Mouse (Mus musculus) forebrain, embryonic 16.5 days (tissue): ENCODE measurements at regions not wholly inside any gene's neighbourhood (a gene's known extent, or its start where the extent isn't known, plus 50 kb on each side); places are given as distances from the start of the nearest gene placed in this dataset.

Experiments
- ATAC-seq: fragments of 200-750 bp; cut with Nextera tagmentation; 2 replicates; pipeline ENCODE4 v1.8.0; 2017; ENCODE audit warnings: mild to moderate bottlenecking, moderate library complexity
- H3K27ac ChIP-seq: fragments of 300-500 bp; sonication (generic); 2 replicates; pipeline ENCODE4 v1.5.1; 2014; ENCODE audit warnings: low read length, control low read depth
- H3K27me3 ChIP-seq: fragments of 300-500 bp; sonication (generic); replicated peaks from 2 replicates; pipeline ENCODE4 v1.6.1; 2014; ENCODE audit warnings: low read length; ENCODE audit not compliant: control insufficient read depth, insufficient read depth
- H3K36me3 ChIP-seq: fragments of 300-500 bp; sonication (generic); 2 replicates; pipeline ENCODE4 v1.6.1; 2014; ENCODE audit not compliant: control insufficient read depth, insufficient read depth
- H3K4me1 ChIP-seq: fragments of 300-500 bp; sonication (generic); replicated peaks from 2 replicates; pipeline ENCODE4 v1.6.1; 2014; ENCODE audit warnings: low read length; ENCODE audit not compliant: control insufficient read depth, insufficient read depth
- H3K4me2 ChIP-seq: fragments of 300-500 bp; sonication (generic); 2 replicates; pipeline ENCODE4 v1.6.1; 2014; ENCODE audit warnings: mild to moderate bottlenecking, low read length, control low read depth
- H3K4me3 ChIP-seq: fragments of 300-500 bp; sonication (generic); replicated peaks from 2 replicates; pipeline ENCODE4 v1.5.1; 2014; ENCODE audit warnings: mild to moderate bottlenecking, low read length, control low read depth
- H3K9ac ChIP-seq: fragments of 300-500 bp; sonication (generic); replicated peaks from 2 replicates; pipeline ENCODE4 v1.6.1; 2014; ENCODE audit warnings: low read depth, low read length, control low read depth
- H3K9me3 ChIP-seq: fragments of 300-500 bp; sonication (generic); 2 replicates; pipeline ENCODE4 v1.6.1; 2016; ENCODE audit warnings: low read length; ENCODE audit not compliant: control insufficient read depth
- WGBS: fragments of 180-500 bp; shearing (Covaris S2); extraction: QIAGEN DNeasy Blood & Tissue Kit; methylation state at CpG from one replicate; pipeline ENCODE4 v1.1.7; 2014; 5-methylcytosine and 5-hydroxymethylcytosine counted together

DNA sequence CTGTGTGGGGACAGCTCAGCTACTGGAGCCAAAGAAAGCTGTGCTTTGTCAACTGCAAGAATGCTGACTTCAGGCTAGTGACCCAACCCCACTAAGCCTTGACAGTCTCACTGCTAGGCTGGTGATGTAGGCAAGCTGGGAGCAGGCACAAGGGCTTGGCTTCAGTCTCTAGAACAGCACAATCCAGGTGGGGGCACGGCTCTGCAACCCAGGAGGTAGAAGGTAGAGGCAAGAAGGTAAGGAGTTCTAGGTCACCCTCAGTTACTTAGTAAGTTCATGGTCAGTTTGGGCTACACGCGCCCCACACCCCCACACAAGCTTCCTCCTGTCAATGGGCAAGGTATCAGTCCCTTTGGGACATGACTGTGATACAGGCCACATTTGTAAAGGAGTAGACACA is 54.2 kb upstream of the 1700021F07Rik start:
- Histone ChIP-seq H3K4me2 (no peak overlapping the region), H3K27ac (no peak overlapping the region), H3K9me3 (no peaks in the 10 kb centered on the region), H3K27me3 (no peaks in the 10 kb centered on the region), H3K9ac (no peak overlapping the region), H3K4me3 (no peak overlapping the region), H3K36me3 (no peaks in the 10 kb centered on the region), H3K4me1 (no peaks in the 10 kb centered on the region)
- no peak for ATAC-seq
- WGBS = 79% methylated on average over 3 of the region's 3 CpGs

DNA sequence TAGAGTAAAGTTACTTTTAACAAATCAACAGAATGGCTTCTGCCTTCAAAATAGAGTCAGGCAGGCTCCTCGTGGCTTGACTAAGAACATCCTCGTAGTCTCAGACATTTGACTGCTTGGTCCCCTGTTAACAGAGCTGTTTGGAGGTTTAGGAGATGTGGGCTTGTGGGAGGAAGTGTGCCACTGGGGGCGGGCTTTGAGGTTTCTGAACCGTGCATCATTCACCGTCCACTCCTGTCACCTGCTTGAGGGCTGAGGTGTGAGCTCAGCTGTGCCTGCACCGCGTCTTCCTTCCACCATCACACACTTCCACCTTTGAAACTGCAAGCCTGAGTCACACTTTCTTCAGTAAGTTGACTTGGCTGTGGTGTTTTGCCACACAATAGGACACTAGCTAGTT is 52.6 kb upstream of the 1700021F07Rik start:
- no peak overlapping the region for H3K27ac ChIP-seq
- H3K36me3 ChIP-seq = no peaks in the 10 kb centered on the region
- no peaks in the 10 kb centered on the region for H3K4me1 ChIP-seq
- no peak for ATAC-seq
- H3K4me2 ChIP-seq = no peak overlapping the region
- no peak overlapping the region for H3K9ac ChIP-seq
- no peaks in the 10 kb centered on the region for H3K27me3 ChIP-seq
- H3K9me3 ChIP-seq = no peaks in the 10 kb centered on the region
- 84% methylated on average over 7 of the region's 7 CpGs for WGBS
- H3K4me3 ChIP-seq = no peak overlapping the region
